26 mouse cellular contexts compared by ENCODE assay signal in genomic region chr2:128436378-128436777, GRCm38 (mm10).
DNase-seq lines count a peak whose midpoint lies in the region; ATAC-seq lines count a peak whose summit lies in the region.
"Had no signal": no experiment of that assay in that cellular context is flagged by ENCODE, and none has a peak within 500 bp of the region (broad histone marks: within the 10 kb centered on the region; RNA-seq: fewer than 3 reads in every experiment).

No protein-coding gene starts in this region.

- H3K9me3 ChIP-seq in liver, embryonic 11.5 days (ENCODE audit: control insufficient read depth, low read length), result no peaks in the 10 kb centered on the region
- H3K9me3 ChIP-seq: embryonic facial prominence, embryonic 10.5 days; embryonic facial prominence, embryonic 12.5 days; forebrain, embryonic 13.5 days; forebrain, embryonic 15.5 days; G1E had no signal

- ATAC-seq in granulocyte monocyte progenitor cell, adult 5-6 weeks (replicated peaks; ENCODE audit: poor library complexity, severe bottlenecking), result peak; percentile 45
- peak; percentile 54; the same call in 1 of the 2 replicates for ATAC-seq in megakaryocyte progenitor cell, adult 5-6 weeks (replicated peaks; ENCODE audit: poor library complexity)
- ATAC-seq in liver, embryonic 11.5 days (replicated peaks; ENCODE audit: low FRiP score), result no peak
- ATAC-seq: CD4-positive, CD25-positive, alpha-beta regulatory T cell, adult 4 months; forebrain, embryonic 13.5 days; forebrain, embryonic 15.5 days; forebrain, postnatal 0 days; Patski had no signal

- no peaks in the 10 kb centered on the region for H3K27me3 ChIP-seq in liver, embryonic 11.5 days (replicated peaks; ENCODE audit: control insufficient read depth, insufficient read depth, low read length)
- H3K27me3 ChIP-seq: CH12.LX; embryonic facial prominence, embryonic 12.5 days; forebrain, embryonic 13.5 days; forebrain, embryonic 15.5 days; Patski had no signal

- intact Hi-C loops in left cerebral cortex, postnatal 10 days (cut with DNase I), result no loop called here
- intact Hi-C loops in left cerebral cortex, postnatal 36 days (cut with DNase I), result no loop called here

- H3K4me3 ChIP-seq in liver, embryonic 11.5 days (ENCODE audit: low read depth, low read length), result no peak overlapping the region
- H3K4me3 ChIP-seq: embryonic facial prominence, embryonic 10.5 days; embryonic facial prominence, embryonic 12.5 days; forebrain, embryonic 13.5 days; forebrain, embryonic 15.5 days had no signal

- H3K27ac ChIP-seq in liver, embryonic 11.5 days (ENCODE audit: low read depth, low read length), result no peak overlapping the region
- H3K27ac ChIP-seq: embryonic facial prominence, embryonic 10.5 days; embryonic facial prominence, embryonic 12.5 days; forebrain, embryonic 13.5 days; forebrain, embryonic 15.5 days had no signal

- 91% methylated on average over 3 of the region's 3 CpGs for WGBS in liver, embryonic 11.5 days

- no peaks in the 10 kb centered on the region for H3K4me1 ChIP-seq in liver, embryonic 11.5 days (replicated peaks; ENCODE audit: control insufficient read depth, insufficient read depth, low read length)
- H3K4me1 ChIP-seq: forebrain, embryonic 15.5 days had no signal

- no peaks in the 10 kb centered on the region for H3K36me3 ChIP-seq in liver, embryonic 11.5 days (ENCODE audit: control insufficient read depth, insufficient read depth, low read length)
- H3K36me3 ChIP-seq: embryonic facial prominence, embryonic 10.5 days; embryonic facial prominence, embryonic 12.5 days; forebrain, embryonic 15.5 days; G1E had no signal

- no peak overlapping the region for H3K9ac ChIP-seq in liver, embryonic 11.5 days (ENCODE audit: low read depth, low read length)
- H3K9ac ChIP-seq: embryonic facial prominence, embryonic 12.5 days; forebrain, embryonic 13.5 days; forebrain, embryonic 15.5 days; forebrain, postnatal 0 days had no signal

- no peak overlapping the region for H3K4me2 ChIP-seq in liver, embryonic 11.5 days
- H3K4me2 ChIP-seq: embryonic facial prominence, embryonic 12.5 days; forebrain, embryonic 13.5 days; forebrain, embryonic 15.5 days had no signal

- DNase-seq in 416B (ENCODE audit: low read depth) (peak; percentile 49), ZHBTc4 (ENCODE audit: low read depth, low spot score) (peak; percentile 29)
- DNase-seq in left cerebral cortex, postnatal 10 days (ENCODE audit: extremely low spot score in 1 of 2, low spot score in 2 of 2), result no peak
- DNase-seq in frontal cortex, postnatal 25 days (ENCODE audit: low spot score in 2 of 2), result no peak
- DNase-seq in left cerebral cortex, postnatal 36 days (ENCODE audit: low spot score in 2 of 2), result no peak
- no peak for DNase-seq in liver, embryonic 11.5 days (ENCODE audit: low spot score)
- DNase-seq: adrenal gland, adult 2 months; adrenal gland, postnatal 10 days; adrenal gland, postnatal 25 days; B cell, adult 2 months; cerebellum, adult 11-12 months; cerebellum, adult 2 months; cerebellum, adult 9-10 months; cerebellum, postnatal 10 days; cerebellum, postnatal 25 days; forebrain, postnatal 0 days had no signal

Comparison
In these comparisons a context has a peak if more than half of its experiments do, and no peak if none do; other contexts are left out.
1. DNase-seq: peak in 416B (single experiment) and ZHBTc4 (single experiment); none in left cerebral cortex, postnatal 10 days (0 of 2), frontal cortex, postnatal 25 days (0 of 2), left cerebral cortex, postnatal 36 days (0 of 2) and liver, embryonic 11.5 days (single experiment).